In genomic region chr6:52932603-52933178, GRCm38 (mm10) we compare ENCODE assay signal across 16 mouse cellular contexts.
DNase-seq lines count a peak whose midpoint lies in the region; ATAC-seq and TF ChIP-seq lines count a peak whose summit lies in the region.
"Had no signal": no experiment of that assay in that cellular context is flagged by ENCODE, and none has a peak within 500 bp of the region (broad histone marks: within the 10 kb centered on the region; RNA-seq: fewer than 3 reads in every experiment).

No protein-coding gene starts in this region.

- H3K4me2 ChIP-seq in heart, embryonic 11.5 days: no peak overlapping the region
- no peak overlapping the region for H3K4me2 ChIP-seq in embryonic facial prominence, embryonic 15.5 days (replicated peaks)
- no peak overlapping the region for H3K4me2 ChIP-seq in stomach, embryonic 15.5 days
- H3K4me2 ChIP-seq: heart, embryonic 12.5 days; liver, embryonic 13.5 days had no signal

- no peaks in the 10 kb centered on the region for H3K36me3 ChIP-seq in heart, embryonic 11.5 days (ENCODE audit: control insufficient read depth, insufficient read depth, low read length)
- H3K36me3 ChIP-seq in embryonic facial prominence, embryonic 15.5 days: no peaks in the 10 kb centered on the region
- no peaks in the 10 kb centered on the region for H3K36me3 ChIP-seq in stomach, embryonic 15.5 days
- H3K36me3 ChIP-seq: heart, embryonic 12.5 days; liver, embryonic 13.5 days; midbrain, embryonic 10.5 days had no signal

- H3K27ac ChIP-seq in heart, embryonic 11.5 days (ENCODE audit: low read depth, low read length): no peak overlapping the region
- H3K27ac ChIP-seq in left cerebral cortex, adult 2 months: peak overlapping the region; percentile 10; the same call in 1 of the 2 replicates
- peak overlapping the region; percentile 34; the same call in 1 of the 2 replicates for H3K27ac ChIP-seq in embryonic facial prominence, embryonic 15.5 days (replicated peaks)
- H3K27ac ChIP-seq in stomach, embryonic 15.5 days: peak overlapping the region; percentile 26; the same call in 1 of the 2 replicates
- H3K27ac ChIP-seq: gastrocnemius, adult 2 months; liver, embryonic 13.5 days; midbrain, embryonic 10.5 days had no signal

- no peak overlapping the region for H3K9ac ChIP-seq in heart, embryonic 11.5 days (ENCODE audit: low read depth, low read length)
- no peak overlapping the region for H3K9ac ChIP-seq in embryonic facial prominence, embryonic 15.5 days
- H3K9ac ChIP-seq in stomach, embryonic 15.5 days: no peak overlapping the region
- H3K9ac ChIP-seq: heart, embryonic 12.5 days; liver, embryonic 13.5 days had no signal

- WGBS in heart, embryonic 11.5 days (ENCODE audit: insufficient replicate concordance): 59% methylated on average over 7 of the region's 7 CpGs
- WGBS in embryonic facial prominence, embryonic 15.5 days: 18% methylated on average over 7 of the region's 7 CpGs
- 51% methylated on average over 7 of the region's 7 CpGs for WGBS in stomach, embryonic 15.5 days

- no peak for TF ChIP-seq CTCF in left cerebral cortex, adult 2 months (IDR thresholded peaks at IDR 0.05)

- H3K27me3 ChIP-seq in heart, embryonic 11.5 days (ENCODE audit: control insufficient read depth, insufficient read depth, low read length): no peaks in the 10 kb centered on the region
- H3K27me3 ChIP-seq in embryonic facial prominence, embryonic 15.5 days: no peaks in the 10 kb centered on the region
- H3K27me3 ChIP-seq in stomach, embryonic 15.5 days (replicated peaks): no peaks in the 10 kb centered on the region
- H3K27me3 ChIP-seq: heart, embryonic 12.5 days; liver, embryonic 13.5 days had no signal

- ATAC-seq in heart, embryonic 11.5 days (replicated peaks; ENCODE audit: insufficient number of reproducible peaks, low FRiP score, low TSS enrichment): no peak
- ATAC-seq in embryonic facial prominence, embryonic 15.5 days (ENCODE audit: insufficient number of reproducible peaks, low FRiP score, low TSS enrichment, low read depth): no peak
- ATAC-seq in stomach, embryonic 15.5 days (ENCODE audit: insufficient read depth, low FRiP score, low read depth): no peak
- no peak for ATAC-seq in monocyte, adult 5-6 weeks (replicated peaks; ENCODE audit: insufficient number of reproducible peaks, low FRiP score, low TSS enrichment, poor library complexity, severe bottlenecking)

- H3K9me3 ChIP-seq in heart, embryonic 11.5 days (replicated peaks; ENCODE audit: control insufficient read depth, low read length): no peaks in the 10 kb centered on the region
- no peaks in the 10 kb centered on the region for H3K9me3 ChIP-seq in embryonic facial prominence, embryonic 15.5 days (replicated peaks)
- no peaks in the 10 kb centered on the region for H3K9me3 ChIP-seq in stomach, embryonic 15.5 days
- H3K9me3 ChIP-seq: heart, embryonic 12.5 days; liver, embryonic 13.5 days; midbrain, embryonic 10.5 days had no signal

- peak; percentile 83 for DNase-seq in heart, adult 11 months
- DNase-seq in left cerebral cortex, adult 2 months (ENCODE audit: extremely low spot score in 1 of 2, low spot score in 2 of 2): no peak
- DNase-seq in left cerebral cortex, adult 8-10 months (ENCODE audit: low spot score in 2 of 2): no peak
- DNase-seq in adrenal gland, postnatal 10 days: no peak
- DNase-seq: gastrocnemius, adult 2 months; kidney, postnatal 10 days; liver, embryonic 13.5 days; lung, postnatal 14 days; spleen, adult 18-20 months; thymus, adult 2 months had no signal

- no peaks in the 10 kb centered on the region for H3K4me1 ChIP-seq in heart, embryonic 11.5 days (ENCODE audit: control insufficient read depth, insufficient read depth, low read length)
- peaks cover 14% of the 10 kb centered on the region for H3K4me1 ChIP-seq in embryonic facial prominence, embryonic 15.5 days
- H3K4me1 ChIP-seq in stomach, embryonic 15.5 days: no peaks in the 10 kb centered on the region; the same call in 1 of the 2 replicates
- H3K4me1 ChIP-seq: liver, embryonic 13.5 days had no signal

- no peak overlapping the region for H3K4me3 ChIP-seq in heart, embryonic 11.5 days (ENCODE audit: low read depth, low read length)
- H3K4me3 ChIP-seq in left cerebral cortex, adult 2 months: no peak overlapping the region
- H3K4me3 ChIP-seq in embryonic facial prominence, embryonic 15.5 days (replicated peaks): no peak overlapping the region
- no peak overlapping the region for H3K4me3 ChIP-seq in stomach, embryonic 15.5 days (replicated peaks)
- H3K4me3 ChIP-seq: gastrocnemius, adult 2 months; heart, embryonic 12.5 days; liver, embryonic 13.5 days; midbrain, embryonic 10.5 days had no signal

- intact Hi-C loops in left cerebral cortex, adult 2 months (cut with DNase I): no loop called here
